Mouse (Mus musculus): Measurements from ENCODE around the gene Trim28. TPM values are rescaled to one million over a fixed set of nuclear protein-coding genes. Genes with fewer than 3 reads are reported as not detected.
A peak's percentile ranks its signal among the peaks of the same experiment; 100 is the strongest.

Gene Trim28
- 186 and 191 TPM in 2 replicates for polyA plus RNA-seq (2012; rRNA removed)

DNA sequence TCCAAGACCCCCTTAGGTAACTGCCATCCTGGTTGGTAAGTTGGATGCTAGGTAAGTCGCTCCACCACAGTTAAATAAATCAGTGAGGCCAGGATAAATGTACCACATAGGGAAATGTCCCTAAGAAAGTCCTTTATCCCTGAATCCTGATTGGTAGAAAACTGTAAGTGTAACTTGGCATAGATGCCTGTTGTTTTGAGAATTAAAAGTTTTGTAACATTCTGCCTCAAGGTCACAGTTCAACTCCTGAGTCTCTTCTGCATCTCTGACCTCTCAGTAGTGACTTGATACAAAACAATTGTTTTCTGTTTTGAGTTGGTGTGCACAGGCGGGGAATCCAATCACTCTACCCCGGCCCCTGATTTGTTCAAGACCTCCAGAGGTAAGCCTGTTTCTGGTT is at the start of gene Trim28:
Gene Trim28 (plus strand): TSS at position 264 of the 400 bp plus-strand sequence.
- H3K36me3 ChIP-seq (ENCODE audit: control insufficient read depth, insufficient read depth, low read length), result no peaks in the 10 kb centered on the region
- H3K4me3 ChIP-seq (ENCODE audit: insufficient read depth, low read depth, low read length), result no peak within 1 kb of the TSS
- no peaks in the 10 kb centered on the region for H3K27me3 ChIP-seq (replicated peaks; ENCODE audit: control insufficient read depth, insufficient read depth, low read length)
- H3K27ac ChIP-seq (ENCODE audit: insufficient read depth, low read depth, low read length), result no peak within 1 kb of the TSS
- TF ChIP-seq POLR2A (IDR thresholded peaks at IDR 0.05; ENCODE audit: low read depth, low read length) (no peak), CTCF (conservative IDR thresholded peaks at IDR 0.05; ENCODE audit: insufficient read depth, insufficient read length, low read depth, low read length) (no peak)
- WGBS, result 89% methylated on average over 3 of the region's 3 CpGs
- no peaks in the 10 kb centered on the region for H3K4me1 ChIP-seq (ENCODE audit: control insufficient read depth, insufficient read depth, low read length)
- no peak for DNase-seq

DNA sequence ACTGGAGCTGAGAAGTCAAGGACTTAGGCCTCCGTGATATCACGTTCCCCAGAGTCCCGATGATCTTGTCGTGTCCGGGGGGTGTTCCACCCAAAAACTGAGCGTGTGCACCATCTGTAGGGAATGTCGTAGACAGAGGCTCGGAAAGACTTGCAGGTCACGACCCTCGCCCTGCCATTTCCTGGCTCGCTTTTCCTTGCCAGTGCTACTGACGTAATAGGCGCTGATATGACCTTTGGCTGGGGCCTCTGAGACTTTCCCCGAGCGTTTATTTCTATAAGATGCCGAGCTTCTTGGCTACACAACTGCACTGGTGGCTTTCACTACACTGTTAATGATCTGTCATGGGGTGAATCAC is 49.1 kb upstream of the Trim28 start:
- WGBS, result 3% methylated on average over 16 of the region's 16 CpGs
- no peaks in the 10 kb centered on the region for H3K36me3 ChIP-seq (ENCODE audit: control insufficient read depth, insufficient read depth, low read length)
- peak overlapping the region; percentile 76 for H3K4me3 ChIP-seq (ENCODE audit: insufficient read depth, low read depth, low read length)
- H3K27me3 ChIP-seq (replicated peaks; ENCODE audit: control insufficient read depth, insufficient read depth, low read length), result no peaks in the 10 kb centered on the region
- TF ChIP-seq CTCF (conservative IDR thresholded peaks at IDR 0.05; ENCODE audit: insufficient read depth, insufficient read length, low read depth, low read length), result no peak
- TF ChIP-seq POLR2A (IDR thresholded peaks at IDR 0.05; ENCODE audit: low read depth, low read length), result no peak
- peak overlapping the region; percentile 32; the same call in 1 of the 2 replicates for H3K27ac ChIP-seq (ENCODE audit: insufficient read depth, low read depth, low read length)
- DNase-seq, result no peak
- H3K4me1 ChIP-seq (ENCODE audit: control insufficient read depth, insufficient read depth, low read length), result no peaks in the 10 kb centered on the region

DNA sequence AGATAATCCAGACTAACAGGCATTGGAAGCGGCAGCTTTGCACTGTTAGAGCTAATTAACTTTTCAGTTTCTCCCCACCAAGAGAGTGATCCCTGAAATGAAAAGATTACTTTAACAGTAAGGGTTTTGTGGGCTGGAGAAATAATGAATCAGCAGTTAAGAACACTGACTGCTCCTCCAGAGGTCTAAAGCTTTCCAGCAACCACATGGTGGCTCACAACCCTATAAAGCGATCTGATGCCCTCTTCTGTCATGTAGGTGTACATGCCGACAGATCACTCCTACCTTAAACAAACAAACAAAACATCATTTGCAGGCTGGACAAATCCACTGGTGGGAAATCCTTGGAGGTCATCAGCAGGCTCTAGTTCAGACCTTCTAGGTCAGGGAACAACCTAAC is 44.0 kb upstream of the Trim28 start:
- H3K36me3 ChIP-seq (ENCODE audit: control insufficient read depth, insufficient read depth, low read length), result no peaks in the 10 kb centered on the region

DNA sequence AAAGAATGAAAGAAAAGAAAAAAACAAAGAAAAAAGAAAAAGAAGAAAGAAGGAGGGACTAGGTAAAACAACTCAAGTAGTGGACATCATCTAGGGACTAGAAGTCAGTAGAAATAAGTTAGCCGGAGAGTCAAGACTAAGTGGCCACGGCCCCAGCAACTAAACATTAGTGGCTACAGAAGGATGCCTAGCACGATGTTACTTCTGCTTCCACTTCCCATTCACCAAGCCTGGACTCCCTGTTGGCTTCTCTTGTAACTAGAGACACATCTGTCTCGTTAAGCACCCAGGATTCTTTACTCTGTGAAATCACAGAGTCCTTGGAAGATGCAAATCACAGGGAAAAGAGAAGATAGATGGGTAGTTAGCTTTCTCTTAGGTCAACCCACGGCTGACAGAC is 41.4 kb upstream of the Trim28 start:
- no peak overlapping the region for H3K4me3 ChIP-seq (ENCODE audit: insufficient read depth, low read depth, low read length)
- no peak for DNase-seq
- 67% methylated on average over 5 of the region's 5 CpGs for WGBS
- no peaks in the 10 kb centered on the region for H3K4me1 ChIP-seq (ENCODE audit: control insufficient read depth, insufficient read depth, low read length)
- no peaks in the 10 kb centered on the region for H3K36me3 ChIP-seq (ENCODE audit: control insufficient read depth, insufficient read depth, low read length)
- TF ChIP-seq POLR2A (IDR thresholded peaks at IDR 0.05; ENCODE audit: low read depth, low read length), result no peak
- TF ChIP-seq CTCF (conservative IDR thresholded peaks at IDR 0.05; ENCODE audit: insufficient read depth, insufficient read length, low read depth, low read length), result no peak
- H3K27me3 ChIP-seq (replicated peaks; ENCODE audit: control insufficient read depth, insufficient read depth, low read length), result no peaks in the 10 kb centered on the region
- H3K27ac ChIP-seq (ENCODE audit: insufficient read depth, low read depth, low read length), result no peak overlapping the region

More for the DNA sequence above, 44.0 kb upstream of the Trim28 start:
- TF ChIP-seq CTCF (conservative IDR thresholded peaks at IDR 0.05; ENCODE audit: insufficient read depth, insufficient read length, low read depth, low read length) (0 out of 2 replicates have a peak, but pooled peaks have one; percentile 7), POLR2A (IDR thresholded peaks at IDR 0.05; ENCODE audit: low read depth, low read length) (no peak)
- H3K4me3 ChIP-seq (ENCODE audit: insufficient read depth, low read depth, low read length), result no peak overlapping the region
- H3K27ac ChIP-seq (ENCODE audit: insufficient read depth, low read depth, low read length), result no peak overlapping the region
- H3K27me3 ChIP-seq (replicated peaks; ENCODE audit: control insufficient read depth, insufficient read depth, low read length), result no peaks in the 10 kb centered on the region
- DNase-seq, result no peak
- 39% methylated on average over 3 of the region's 3 CpGs for WGBS
- H3K4me1 ChIP-seq (ENCODE audit: control insufficient read depth, insufficient read depth, low read length), result no peaks in the 10 kb centered on the region

DNA sequence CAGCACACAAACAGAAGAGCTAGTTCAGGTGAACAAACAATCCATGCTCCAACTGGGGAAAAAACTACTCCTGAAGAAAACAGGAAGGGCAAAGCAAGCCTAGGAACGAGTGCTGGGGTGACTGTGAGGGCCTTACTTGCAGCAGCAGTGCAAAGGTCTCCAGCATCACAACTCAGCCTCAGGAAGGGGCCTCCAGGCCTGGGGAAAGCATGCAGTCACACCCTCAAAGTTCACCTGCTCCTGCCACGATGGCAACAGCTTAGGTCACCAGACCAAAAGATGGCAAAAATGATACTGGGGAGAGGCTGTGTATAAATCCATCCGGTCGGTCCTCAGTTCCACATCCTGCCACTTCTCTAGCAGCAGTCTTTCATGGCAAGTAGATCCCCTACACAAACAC is 40.0 kb upstream of the Trim28 start:
- Histone ChIP-seq H3K27me3 (replicated peaks; ENCODE audit: control insufficient read depth, insufficient read depth, low read length) (no peaks in the 10 kb centered on the region), H3K4me1 (ENCODE audit: control insufficient read depth, insufficient read depth, low read length) (no peaks in the 10 kb centered on the region), H3K4me3 (ENCODE audit: insufficient read depth, low read depth, low read length) (no peak overlapping the region), H3K27ac (ENCODE audit: insufficient read depth, low read depth, low read length) (no peak overlapping the region), H3K36me3 (ENCODE audit: control insufficient read depth, insufficient read depth, low read length) (no peaks in the 10 kb centered on the region)
- 79% methylated on average over 4 of the region's 4 CpGs for WGBS
- DNase-seq, result no peak
- no peak for TF ChIP-seq CTCF (conservative IDR thresholded peaks at IDR 0.05; ENCODE audit: insufficient read depth, insufficient read length, low read depth, low read length)
- TF ChIP-seq POLR2A (IDR thresholded peaks at IDR 0.05; ENCODE audit: low read depth, low read length), result no peak

DNA sequence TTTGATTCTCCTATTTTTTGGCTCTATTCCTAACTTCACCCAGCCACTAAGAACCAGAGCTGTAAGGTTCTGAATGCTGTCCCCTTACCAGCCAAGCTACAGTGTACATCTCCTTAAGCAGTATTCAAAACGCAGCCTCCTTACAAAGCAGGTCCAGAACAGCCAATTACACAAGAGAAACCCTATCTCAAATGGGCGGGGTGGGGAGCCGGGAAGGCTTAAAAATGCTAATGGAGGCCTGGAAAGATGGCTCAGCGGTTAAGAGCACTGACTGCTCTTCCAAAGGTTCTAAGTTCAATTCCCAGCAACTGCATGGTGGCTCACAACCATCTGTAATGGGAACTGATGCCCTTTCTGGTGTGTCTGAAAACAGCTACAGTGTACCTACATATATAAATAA is 39.2 kb upstream of the Trim28 start:
- no peak for DNase-seq
- 45% methylated on average over 4 of the region's 4 CpGs for WGBS
- H3K27ac ChIP-seq (ENCODE audit: insufficient read depth, low read depth, low read length), result no peak overlapping the region

DNA sequence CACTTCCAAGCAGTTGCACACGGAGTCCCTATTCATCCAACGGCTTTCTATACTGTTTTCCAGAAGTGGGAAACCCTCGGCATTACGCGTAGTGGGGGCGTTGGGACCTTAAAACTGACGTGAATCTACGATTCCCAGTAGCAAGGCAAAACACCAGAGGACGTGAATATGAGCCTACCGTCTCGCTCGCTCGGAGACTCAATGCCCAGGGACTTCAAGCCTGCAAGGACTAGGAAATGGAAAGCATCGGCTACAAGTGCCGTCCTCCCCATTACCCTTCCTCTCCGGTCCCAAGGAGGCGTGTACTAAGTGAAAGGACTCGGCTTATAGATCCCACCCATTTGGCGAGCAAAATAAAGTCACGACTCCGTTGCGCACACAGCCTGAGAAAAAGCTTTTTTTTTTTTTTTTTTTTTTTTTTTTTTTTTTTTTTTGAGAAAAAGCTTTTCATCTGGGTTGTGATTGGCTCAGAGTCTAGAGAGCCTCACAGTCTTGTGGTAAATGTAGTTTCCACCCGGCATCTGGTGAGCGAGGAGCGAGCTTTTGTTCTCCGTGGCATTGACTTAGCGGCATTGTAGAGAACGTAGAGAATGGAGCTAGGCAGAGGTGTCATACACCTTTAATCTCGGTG is 37.3 kb upstream of the Trim28 start:
- TF ChIP-seq CTCF (conservative IDR thresholded peaks at IDR 0.05; ENCODE audit: insufficient read depth, insufficient read length, low read depth, low read length), result no peak
- no peak for TF ChIP-seq POLR2A (IDR thresholded peaks at IDR 0.05; ENCODE audit: low read depth, low read length)
- WGBS, result 3% methylated on average over 29 of the region's 29 CpGs
- DNase-seq, result peak; percentile 68
- H3K36me3 ChIP-seq (ENCODE audit: control insufficient read depth, insufficient read depth, low read length), result no peaks in the 10 kb centered on the region
- H3K4me3 ChIP-seq (ENCODE audit: insufficient read depth, low read depth, low read length), result peak overlapping the region; percentile 68
- no peaks in the 10 kb centered on the region for H3K27me3 ChIP-seq (replicated peaks; ENCODE audit: control insufficient read depth, insufficient read depth, low read length)
- H3K4me1 ChIP-seq (ENCODE audit: control insufficient read depth, insufficient read depth, low read length), result 0 out of 2 replicates have a peak, but pooled peaks cover 3% of the 10 kb centered on the region
- peak overlapping the region; percentile 75 for H3K27ac ChIP-seq (ENCODE audit: insufficient read depth, low read depth, low read length)

More for the DNA sequence above, 39.2 kb upstream of the Trim28 start:
- Histone ChIP-seq H3K4me3 (ENCODE audit: insufficient read depth, low read depth, low read length) (no peak overlapping the region), H3K4me1 (ENCODE audit: control insufficient read depth, insufficient read depth, low read length) (no peaks in the 10 kb centered on the region), H3K27me3 (replicated peaks; ENCODE audit: control insufficient read depth, insufficient read depth, low read length) (no peaks in the 10 kb centered on the region), H3K36me3 (ENCODE audit: control insufficient read depth, insufficient read depth, low read length) (no peaks in the 10 kb centered on the region)
- TF ChIP-seq CTCF (conservative IDR thresholded peaks at IDR 0.05; ENCODE audit: insufficient read depth, insufficient read length, low read depth, low read length), result no peak
- TF ChIP-seq POLR2A (IDR thresholded peaks at IDR 0.05; ENCODE audit: low read depth, low read length), result no peak

Data from kidney, adult 2 months (tissue).